Mouse (Mus musculus) right cerebral cortex, postnatal 10 days (tissue): ENCODE results near the gene Chrnb1.

ENCODE experiments used
- DNase-seq, 2 experiments: peaks; one replicate each; pipeline ENCODE4 v3.0.0; 2021; ENCODE audit warnings: low spot score in 2 of 2

Gene Chrnb1

GRCm38 (mm10) chr11:69795168-69795982, at the start of gene Chrnb1:
Chrnb1 (minus strand) TSS chr11:69795943.
- peak; percentile 94 to 96 for DNase-seq

GRCm38 (mm10) chr11:69838714-69839104, 43.0 kb upstream of the Chrnb1 start:
- DNase-seq: no peak

- peak; percentile 98 to 99 for DNase-seq
Observed at GRCm38 (mm10) chr11:69837952-69838713, 42.4 kb upstream of the Chrnb1 start, which contains the start of gene Tmem256. Tmem256 (plus strand) TSS chr11:69838514.

GRCm38 (mm10) chr11:69837604-69837951, 41.8 kb upstream of the Chrnb1 start, which contains the start of gene Nlgn2:
Nlgn2 (minus strand) TSS chr11:69837784.
- no peak for DNase-seq

GRCm38 (mm10) chr11:69836703-69837576, 41.2 kb upstream of the Chrnb1 start:
- peak; percentile 62 to 71 for DNase-seq

GRCm38 (mm10) chr11:69835966-69836335, 40.2 kb upstream of the Chrnb1 start:
- DNase-seq: no peak

- DNase-seq: no peak
Observed at GRCm38 (mm10) chr11:69835326-69835965, 39.7 kb upstream of the Chrnb1 start.

GRCm38 (mm10) chr11:69834001-69834549, 38.3 kb upstream of the Chrnb1 start:
- no peak for DNase-seq

GRCm38 (mm10) chr11:69833554-69833953, 37.8 kb upstream of the Chrnb1 start:
- DNase-seq: no peak

GRCm38 (mm10) chr11:69828832-69829231, 33.1 kb upstream of the Chrnb1 start:
- DNase-seq: peak in 1 of 2 experiments; percentile 26

- DNase-seq: no peak
Observed at GRCm38 (mm10) chr11:69823456-69823855, 27.7 kb upstream of the Chrnb1 start.

- DNase-seq: no peak
Observed at GRCm38 (mm10) chr11:69822080-69822479, 26.3 kb upstream of the Chrnb1 start, which contains the start of gene Spem1. Spem1 (minus strand) TSS chr11:69822180.

- no peak for DNase-seq
Observed at GRCm38 (mm10) chr11:69818871-69819270, 23.1 kb upstream of the Chrnb1 start.

- DNase-seq: no peak
Observed at GRCm38 (mm10) chr11:69818365-69818764, 22.6 kb upstream of the Chrnb1 start, which contains the start of gene Spem2. Spem2 (minus strand) TSS chr11:69818465.

GRCm38 (mm10) chr11:69816520-69816919, 20.8 kb upstream of the Chrnb1 start:
- peak in 1 of 2 experiments; percentile 21 for DNase-seq

- DNase-seq: no peak
Observed at GRCm38 (mm10) chr11:69815155-69815554, 19.4 kb upstream of the Chrnb1 start, which contains the start of gene Gm39566. Gm39566 (minus strand) TSS chr11:69815298.

GRCm38 (mm10) chr11:69810280-69810679, 14.5 kb upstream of the Chrnb1 start:
- no peak for DNase-seq

- DNase-seq: no peak
Observed at GRCm38 (mm10) chr11:69807641-69808040, 11.9 kb upstream of the Chrnb1 start.

- DNase-seq: no peak
Observed at GRCm38 (mm10) chr11:69806378-69806777, 10.6 kb upstream of the Chrnb1 start.

- no peak for DNase-seq
Observed at GRCm38 (mm10) chr11:69804972-69805909, 9.5 kb upstream of the Chrnb1 start, which contains the start of gene Tmem102. Tmem102 (minus strand) TSS chr11:69805624.
